Mouse (Mus musculus) urinary bladder, adult 2 months (tissue): ENCODE measurements around the gene Trpt1. TPM values are rescaled to one million over a fixed set of nuclear protein-coding genes. Genes with fewer than 3 reads are reported as not detected.

Experiments used
- DNase-seq: peaks from one replicate; pipeline ENCODE4 v3.0.0; 2022; ENCODE audit warnings: low spot score
- polyA plus RNA-seq: library from polyadenylated mRNA; depleted of rRNA; stranded (reverse); fragments of >200 nt; gene quantifications from 2 replicates; pipeline ENCODE4 v1.2.3, GENCODE M21; 2012; rRNA removed

The Trpt1 gene
- polyA plus RNA-seq, 1 experiment, result 28.4 TPM

DNA sequence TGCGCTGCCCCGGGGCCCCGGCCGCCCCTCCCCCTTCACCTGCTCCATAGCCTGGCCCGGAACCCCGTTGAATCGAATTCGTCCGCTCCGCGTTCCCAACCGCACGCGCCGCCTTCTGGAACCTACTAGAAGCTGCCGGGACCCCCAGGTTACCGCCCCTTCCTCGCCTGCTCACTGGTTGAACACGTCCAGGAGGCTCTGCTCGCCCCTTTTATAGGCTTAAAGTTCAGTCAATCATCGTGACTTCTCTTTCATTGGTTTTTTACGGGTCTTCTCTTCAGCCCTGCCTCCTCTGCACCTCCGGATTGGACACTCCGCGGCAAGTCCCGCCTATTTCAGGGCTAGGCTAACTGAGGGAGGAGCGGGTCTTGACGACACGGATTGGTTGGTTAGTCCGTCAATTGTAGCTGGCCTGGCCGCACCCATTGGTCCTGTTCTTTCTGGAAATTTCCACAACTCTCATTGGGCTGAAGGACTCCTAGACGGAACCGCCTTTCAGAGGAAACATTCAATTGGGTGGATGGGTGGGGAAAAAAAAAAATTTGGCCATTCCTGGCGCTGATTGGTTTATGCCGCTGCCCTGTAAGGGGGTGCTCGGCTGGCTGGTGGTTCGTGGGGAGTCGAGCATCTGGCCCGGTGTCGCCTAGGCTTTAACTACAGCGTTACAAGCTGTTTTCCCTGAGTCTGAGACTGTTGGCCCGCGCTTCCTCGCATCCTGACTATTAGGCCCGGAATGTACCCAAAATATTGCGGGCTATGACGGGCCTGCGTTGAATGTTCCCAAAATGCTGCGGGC is 44.1 kb downstream of the Trpt1 start, which contains the start of gene Stip1:
TSS of gene Stip1 (minus strand) at position 127 of the 796 bp plus-strand sequence.
- peak; percentile 92 for DNase-seq

DNA sequence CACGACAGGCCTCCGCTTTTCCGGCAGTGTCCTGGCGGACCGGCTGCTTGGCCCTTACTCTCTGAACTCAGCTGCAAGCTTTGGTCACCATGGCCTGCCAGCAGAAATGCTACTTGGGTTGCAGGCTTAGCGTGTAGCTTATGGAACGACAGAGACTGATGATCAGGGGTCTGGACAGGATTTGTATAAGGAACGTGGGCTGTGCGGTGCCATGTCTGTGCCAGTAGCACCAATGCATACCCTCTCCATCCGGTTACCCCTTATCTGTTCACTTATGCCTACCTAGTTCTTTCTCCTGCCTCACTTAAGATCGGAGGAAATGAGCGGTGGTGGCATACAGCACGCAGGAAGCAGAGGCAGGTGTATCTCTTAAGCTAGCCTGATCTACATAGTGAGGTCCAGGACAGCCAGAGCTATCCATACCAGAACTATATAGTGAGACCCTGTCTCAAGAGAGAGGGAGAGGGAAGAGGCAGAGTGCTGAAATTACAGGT is 44.8 kb downstream of the Trpt1 start:
- DNase-seq, result no peak

DNA sequence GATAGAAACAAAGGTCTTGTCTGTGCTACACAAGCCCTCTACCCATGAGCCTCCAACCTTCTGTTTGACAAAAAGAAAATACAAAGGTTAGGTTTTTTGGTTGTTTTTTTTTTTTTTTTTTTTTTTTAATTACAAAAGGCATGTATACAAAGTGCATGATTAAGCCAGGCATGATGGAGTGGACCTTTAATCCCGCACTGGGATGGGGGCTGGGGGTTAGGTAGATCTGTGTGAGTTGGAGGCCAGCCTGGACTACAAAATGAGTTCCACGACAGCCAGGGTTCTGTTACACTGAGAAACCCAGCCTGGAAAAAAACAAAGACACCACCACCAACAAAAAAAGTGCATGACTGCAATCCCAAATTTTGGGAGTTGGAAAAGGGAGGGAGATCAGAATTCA is 45.2 kb downstream of the Trpt1 start:
- no peak for DNase-seq

- no peak for DNase-seq
Observed at GRCm38 (mm10) chr19:7044279-7044678, 48.3 kb downstream of the Trpt1 start.

DNA sequence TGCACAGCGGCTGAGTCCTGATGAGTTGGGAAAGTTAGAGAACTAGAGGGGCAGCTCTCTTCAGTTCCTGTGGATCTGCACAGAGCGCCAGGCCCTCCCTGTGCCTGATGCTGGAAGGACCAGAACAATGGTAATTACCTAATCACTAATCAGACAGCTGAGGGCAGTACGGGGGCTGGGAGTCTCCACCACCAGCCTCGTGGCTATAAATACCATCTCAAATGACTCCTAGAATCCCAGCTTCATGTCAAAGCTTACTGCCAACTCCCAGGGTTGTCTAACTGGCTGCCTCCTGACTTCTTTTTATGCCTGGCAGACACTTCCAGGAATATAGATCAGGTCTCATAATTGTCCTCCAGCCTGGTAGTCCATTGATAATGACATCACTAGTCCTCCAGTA is 48.8 kb downstream of the Trpt1 start:
- DNase-seq, result no peak

Other genes with a start within 250 kb of the Trpt1 start
- 34.6 and 37.5 TPM in 2 replicates for gene Rps6ka4, start 155.5 kb upstream of the Trpt1 start, polyA plus RNA-seq
- 2.5 and 3.2 TPM in 2 replicates for gene Ccdc88b, start 137.9 kb upstream of the Trpt1 start, polyA plus RNA-seq
- 114 and 126 TPM in 2 replicates for gene Trmt112, start 86.4 kb upstream of the Trpt1 start, polyA plus RNA-seq
- gene Prdx5, start 86.0 kb upstream of the Trpt1 start, polyA plus RNA-seq, result 308 and 425 TPM in 2 replicates
- 55.8 and 59.1 TPM in 2 replicates for gene Esrra, start 74.3 kb upstream of the Trpt1 start, polyA plus RNA-seq
- 3.6 and 4.1 TPM in 2 replicates for gene Catsperz, start 70.8 kb upstream of the Trpt1 start, polyA plus RNA-seq
- 1.6 and 1.8 TPM in 2 replicates for gene Kcnk4, start 61.6 kb upstream of the Trpt1 start, polyA plus RNA-seq
- 67.2 and 75.9 TPM in 2 replicates for gene Bad, start 54.3 kb upstream of the Trpt1 start, polyA plus RNA-seq
- gene Gpr137, start 53.7 kb upstream of the Trpt1 start, polyA plus RNA-seq, result 46.3 and 52.2 TPM in 2 replicates
- gene Ppp1r14b, start 21.2 kb upstream of the Trpt1 start, polyA plus RNA-seq, result 100 and 132 TPM in 2 replicates
- 83.5 and 88.1 TPM in 2 replicates for gene Plcb3, start 19.7 kb upstream of the Trpt1 start, polyA plus RNA-seq
- gene Fkbp2, start 15.6 kb upstream of the Trpt1 start, polyA plus RNA-seq, result 83.0 and 89.1 TPM in 2 replicates
- gene Vegfb, start 8.5 kb upstream of the Trpt1 start, polyA plus RNA-seq, result 48.1 and 76.3 TPM in 2 replicates
- 61.7 and 65.2 TPM in 2 replicates for gene Dnajc4, start 3.6 kb upstream of the Trpt1 start, polyA plus RNA-seq
- gene Nudt22, start within 50 bp of the Trpt1 start, polyA plus RNA-seq, result 32.6 and 37.4 TPM in 2 replicates
- 13.9 and 15.7 TPM in 2 replicates for gene Fermt3, start 23.3 kb downstream of the Trpt1 start, polyA plus RNA-seq
- 82.9 and 85.9 TPM in 2 replicates for gene Stip1, start 43.8 kb downstream of the Trpt1 start, polyA plus RNA-seq
- 23.7 and 26.2 TPM in 2 replicates for gene Macrod1, start 60.7 kb downstream of the Trpt1 start, polyA plus RNA-seq
- gene Flrt1, start 109.6 kb downstream of the Trpt1 start, polyA plus RNA-seq, result 0.37 and 0.66 TPM in 2 replicates
- 91.0 and 97.6 TPM in 2 replicates for gene Otub1, start 210.2 kb downstream of the Trpt1 start, polyA plus RNA-seq
- 508 and 528 TPM in 2 replicates for gene Cox8a, start 221.5 kb downstream of the Trpt1 start, polyA plus RNA-seq
- gene Naa40, start 245.1 kb downstream of the Trpt1 start, polyA plus RNA-seq, result 25.7 and 27.6 TPM in 2 replicates